Comparison of ENCODE assay signal across 21 mouse cellular contexts in the genomic region with DNA sequence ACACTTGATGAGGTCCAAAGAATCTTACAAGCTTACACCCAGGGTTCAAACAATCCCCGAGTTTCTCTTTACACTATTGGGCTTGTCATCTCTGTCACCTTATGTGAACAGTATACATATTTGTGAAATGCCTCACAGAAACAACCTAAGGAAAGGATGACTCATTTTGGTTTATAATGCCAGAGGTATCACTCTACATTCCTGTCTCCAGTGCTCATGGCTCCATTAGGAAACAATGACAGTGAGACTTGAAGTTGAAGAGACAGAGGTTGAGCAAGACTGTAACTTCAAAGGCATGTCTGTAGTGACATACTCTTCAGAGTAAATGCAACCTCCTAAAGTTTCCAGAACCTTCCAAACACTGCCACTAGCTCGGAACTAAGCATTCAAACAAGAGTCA. TPM values are rescaled to one million over a fixed set of nuclear protein-coding genes. Genes with fewer than 3 reads are reported as not detected.
DNase-seq lines count a peak whose midpoint lies in the region; ATAC-seq lines count a peak whose summit lies in the region.
"Had no signal": no experiment of that assay in that cellular context is flagged by ENCODE, and none has a peak within 500 bp of the region (broad histone marks: within the 10 kb centered on the region; RNA-seq: fewer than 3 reads in every experiment).

No protein-coding gene starts in this region.

- DNase-seq in 3T3-L1 (ENCODE audit: low read depth, low spot score) (peak; percentile 88), NIH3T3 (ENCODE audit: low read depth) (peak; percentile 39)
- no peak for DNase-seq in layer of hippocampus, postnatal 14 days (ENCODE audit: low spot score in 2 of 2)
- no peak for DNase-seq in adrenal gland, postnatal 36 days
- DNase-seq: adrenal gland, adult 8-10 months; adrenal gland, postnatal 14 days; cerebellum, adult 11 months; cerebellum, adult 18-20 months; cerebellum, adult 8-10 months; cerebellum, adult 9-11 months; cerebellum, postnatal 14 days; cerebellum, postnatal 36 days; embryo, embryonic 11 days had no signal

- no peak for ATAC-seq in granulocyte monocyte progenitor cell, adult 5-6 weeks (replicated peaks; ENCODE audit: poor library complexity, severe bottlenecking)
- ATAC-seq: activated CD4-positive, CD25-positive, alpha-beta regulatory T cell, adult 4 months; CD4-positive, CD25-positive, alpha-beta regulatory T cell, adult 4 months; forebrain, embryonic 14.5 days; forebrain, embryonic 16.5 days had no signal

RNA-seq across cellular contexts. Expression of a gene that starts 23.0 kb away (rescaled TPM):
- not detected in 2 replicates for total RNA-seq in granulocyte monocyte progenitor cell, adult 5-6 weeks (2014; fragmentation: Nextera tagmentation)
- not detected in 2 replicates for total RNA-seq in granulocyte monocyte progenitor cell, adult 5-6 weeks (2017)
- total RNA-seq in layer of hippocampus, postnatal 14 days (2021): 1 to 10 TPM; 2.8 to 4.1 TPM
- total RNA-seq in adrenal gland, postnatal 36 days (2021): 10 to 100 TPM; 10.4 to 10.7 TPM
- total RNA-seq: CH12.LX; common myeloid progenitor, adult 5-6 weeks had no signal

RNA-seq across cellular contexts. Expression of a gene that starts 40.6 kb away (rescaled TPM):
- 64.1 and 67.3 TPM in 2 replicates for total RNA-seq in granulocyte monocyte progenitor cell, adult 5-6 weeks (2014; fragmentation: Nextera tagmentation)
- total RNA-seq in granulocyte monocyte progenitor cell, adult 5-6 weeks (2017): 41.2 and 42.4 TPM in 2 replicates
- total RNA-seq in layer of hippocampus, postnatal 14 days (2021): 100 to 1,000 TPM; 450 to 461 TPM
- 100 to 1,000 TPM; 184 to 196 TPM for total RNA-seq in adrenal gland, postnatal 36 days (2021)
- total RNA-seq: G1E had no signal

Comparison
In these comparisons a context has a peak if more than half of its experiments do, and no peak if none do; other contexts are left out.
1. DNase-seq: peak in 3T3-L1 (single experiment) and NIH3T3 (single experiment); none in layer of hippocampus, postnatal 14 days (0 of 2) and adrenal gland, postnatal 36 days (0 of 2).